8 mouse cellular contexts compared by ENCODE assay signal in genomic region chr4:119536615-119537014, GRCm38 (mm10). TPM values are rescaled to one million over a fixed set of nuclear protein-coding genes. Genes with fewer than 3 reads are reported as not detected.
DNase-seq lines count a peak whose midpoint lies in the region; ATAC-seq and TF ChIP-seq lines count a peak whose summit lies in the region.
"Not testable (repeated sequence)": the region's sequence is repeated elsewhere in the genome, so short reads cannot be mapped to it uniquely, and the experiment has no call there.

Gene Foxj3 (plus strand): TSS chr4:119537004.

- POLR2A ChIA-PET in Patski (lab: Charles Lee): not testable (repeated sequence)

- not testable (repeated sequence) for H3K27ac ChIP-seq in embryonic facial prominence, embryonic 13.5 days; olfactory bulb, adult 2 months (ENCODE audit: insufficient read depth, low read depth, low read length)
- peak within 1 kb of the TSS; percentile 99 for H3K27ac ChIP-seq in intestine, postnatal 0 days (ENCODE audit: low read depth, low read length)

- not testable (repeated sequence) for H3K4me2 ChIP-seq in embryonic facial prominence, embryonic 13.5 days
- peak within 1 kb of the TSS; percentile 91 for H3K4me2 ChIP-seq in intestine, postnatal 0 days (replicated peaks; ENCODE audit: low read depth)

- in situ Hi-C loops in Patski (cut with MboI; ENCODE audit: low pct_unique_long_range_greater_than_20kb): loop anchor here (10.0 kb wide), 1 partner anchor 292 kb away; no protein-coding TSS in a partner anchor

- TF ChIP-seq CTCF in Patski (IDR thresholded peaks at IDR 0.05); intestine, postnatal 0 days (IDR thresholded peaks at IDR 0.05; ENCODE audit: low read depth); olfactory bulb, adult 2 months (IDR thresholded peaks at IDR 0.05; ENCODE audit: insufficient read depth, low read depth, low read length): not testable (repeated sequence)

- ATAC-seq in Patski; embryonic facial prominence, embryonic 13.5 days (ENCODE audit: insufficient number of reproducible peaks, insufficient read depth, low FRiP score, low TSS enrichment, low read depth); intestine, postnatal 0 days: not testable (repeated sequence)
- peak; percentile 23; the same call in 1 of the 2 replicates for ATAC-seq in megakaryocyte progenitor cell, adult 5-6 weeks (replicated peaks; ENCODE audit: poor library complexity)

- H3K4me1 ChIP-seq in embryonic facial prominence, embryonic 13.5 days: peaks cover 17% of the 10 kb centered on the region
- not testable (repeated sequence) for H3K4me1 ChIP-seq in intestine, postnatal 0 days (replicated peaks; ENCODE audit: control insufficient read depth, insufficient read depth, low read length); olfactory bulb, adult 2 months (ENCODE audit: control insufficient read depth, insufficient read depth, low read length)

- not testable (repeated sequence) for H3K9ac ChIP-seq in embryonic facial prominence, embryonic 13.5 days; intestine, postnatal 0 days (ENCODE audit: low read depth, low read length)

- H3K27me3 ChIP-seq in Patski; embryonic facial prominence, embryonic 13.5 days; intestine, postnatal 0 days (replicated peaks; ENCODE audit: control insufficient read depth, insufficient read depth, low read length): not testable (repeated sequence)

- H3K4me3 ChIP-seq in embryonic facial prominence, embryonic 13.5 days; intestine, postnatal 0 days (ENCODE audit: low read depth, low read length); olfactory bulb, adult 2 months (ENCODE audit: insufficient read depth, low read depth, low read length): not testable (repeated sequence)

- WGBS in embryonic facial prominence, embryonic 13.5 days: 87% methylated on average over 4 of the region's 4 CpGs
- 68% methylated on average over 4 of the region's 4 CpGs for WGBS in intestine, postnatal 0 days
- 97% methylated on average over 4 of the region's 4 CpGs for WGBS in olfactory bulb, adult 2 months

- not testable (repeated sequence) for H3K36me3 ChIP-seq in embryonic facial prominence, embryonic 13.5 days; intestine, postnatal 0 days (ENCODE audit: control insufficient read depth, insufficient read depth)

- intact Hi-C loops in heart, postnatal 10 days (cut with DNase I): loop anchor here (5.0 kb wide), 2 partner anchors 109 to 289 kb away; no protein-coding TSS in a partner anchor
- intact Hi-C loops in left cerebral cortex, postnatal 25 days (cut with DNase I): loop anchor here (5.0 to 10.0 kb wide), 3 partner anchors 88 to 292 kb away; partner anchors contain the start of genes Ppcs and Zmynd12

- not testable (repeated sequence) for H3K9me3 ChIP-seq in embryonic facial prominence, embryonic 13.5 days; intestine, postnatal 0 days (ENCODE audit: control insufficient read depth)

- TF ChIP-seq POLR2A in olfactory bulb, adult 2 months (IDR thresholded peaks at IDR 0.05; ENCODE audit: insufficient read depth, low read depth, low read length): not testable (repeated sequence)

- DNase-seq in Patski (ENCODE audit: low read depth, low spot score); gastrocnemius, postnatal 10 days; heart, postnatal 10 days; left cerebral cortex, postnatal 25 days (ENCODE audit: low spot score in 2 of 2): not testable (repeated sequence)

- CTCF ChIA-PET in Patski (lab: Charles Lee): not testable (repeated sequence)

RNA-seq across cellular contexts. Expression of gene Foxj3, which starts in this region (rescaled TPM):
- 16.7 TPM for polyA plus RNA-seq in Patski (2021)
- 27.1 and 29.6 TPM in 2 replicates for polyA plus RNA-seq in embryonic facial prominence, embryonic 13.5 days (2015; fragmentation: Nextera tagmentation; extraction: Ambion mirVana)
- total RNA-seq in gastrocnemius, postnatal 10 days (2021): 10 to 100 TPM; 32.1 to 38.2 TPM
- total RNA-seq in heart, postnatal 10 days (2021): 10 to 100 TPM; 41.6 to 44.0 TPM
- 11.8 and 13.9 TPM in 2 replicates for polyA plus RNA-seq in intestine, postnatal 0 days (2015; fragmentation: Nextera tagmentation; extraction: Ambion mirVana)
- 10 to 100 TPM; 64.6 to 77.5 TPM for total RNA-seq in left cerebral cortex, postnatal 25 days (2021)
- total RNA-seq in megakaryocyte progenitor cell, adult 5-6 weeks (2015): 26.5 and 45.1 TPM in 2 replicates
- total RNA-seq in megakaryocyte progenitor cell, adult 5-6 weeks (2017): 12.0 and 32.4 TPM in 2 replicates
- polyA plus RNA-seq in olfactory bulb, adult 2 months (2012; ENCODE audit: insufficient read depth, insufficient read length, low replicate concordance, missing spikeins): 98.3 TPM in 1 of 2 replicates, not detected in the other
